27 mouse cellular contexts compared by ENCODE assay signal in the genomic region with DNA sequence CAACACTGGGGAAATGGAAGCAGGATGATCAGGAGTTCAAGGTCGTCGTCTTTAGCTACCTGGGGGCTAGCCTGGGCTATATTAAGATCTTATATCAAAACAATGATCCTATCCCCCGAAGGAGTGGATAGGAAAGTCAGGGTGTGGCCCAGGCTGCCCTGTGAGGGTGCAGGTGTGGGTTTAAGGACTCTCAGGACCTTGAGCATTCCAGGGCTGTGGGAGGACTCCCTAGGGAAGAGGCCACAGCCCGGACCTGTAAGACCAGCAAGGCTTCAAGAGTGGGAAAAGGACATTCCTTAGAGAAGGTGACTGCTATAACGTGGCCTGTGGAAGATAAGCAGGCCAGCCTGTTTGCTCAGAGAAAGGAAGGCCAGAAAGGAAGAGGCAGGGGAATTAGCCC. TPM values are rescaled to one million over a fixed set of nuclear protein-coding genes. Genes with fewer than 3 reads are reported as not detected.
DNase-seq lines count a peak whose midpoint lies in the region; ATAC-seq and TF ChIP-seq lines count a peak whose summit lies in the region.
"Had no signal": no experiment of that assay in that cellular context is flagged by ENCODE, and none has a peak within 500 bp of the region (broad histone marks: within the 10 kb centered on the region; RNA-seq: fewer than 3 reads in every experiment).

No protein-coding gene starts in this region.

- H3K4me1 ChIP-seq in kidney, embryonic 16.5 days (ENCODE audit: insufficient read depth, low read length) = peaks cover 16% of the 10 kb centered on the region
- H3K4me1 ChIP-seq in E14TG2a.4 (replicated peaks; ENCODE audit: low read depth, low read length) = peaks cover 75% of the 10 kb centered on the region
- H3K4me1 ChIP-seq in intestine, embryonic 16.5 days (ENCODE audit: control insufficient read depth, insufficient read depth, low read length) = peaks cover 15% of the 10 kb centered on the region

- no peak for ATAC-seq in kidney, embryonic 16.5 days (ENCODE audit: low FRiP score, low TSS enrichment)
- no peak for ATAC-seq in intestine, embryonic 16.5 days
- ATAC-seq: forebrain, embryonic 14.5 days had no signal

- 0 out of 2 replicates have a peak overlapping the region, but pooled peaks have one; percentile 49 for H3K4me3 ChIP-seq in kidney, embryonic 16.5 days (ENCODE audit: low read length)
- H3K4me3 ChIP-seq in E14TG2a.4 (replicated peaks; ENCODE audit: low read length) = peak overlapping the region; percentile 67
- H3K4me3 ChIP-seq in intestine, embryonic 16.5 days (ENCODE audit: low read length) = no peak overlapping the region
- H3K4me3 ChIP-seq: heart, embryonic 13.5 days; hindbrain, embryonic 15.5 days; left cerebral cortex, adult 2 months; megakaryocyte, embryonic 14.5 days; neural tube, embryonic 13.5 days had no signal

- H3K27me3 ChIP-seq in kidney, embryonic 16.5 days (ENCODE audit: insufficient read depth, low read length) = peaks cover 19% of the 10 kb centered on the region
- no peaks in the 10 kb centered on the region for H3K27me3 ChIP-seq in E14TG2a.4 (ENCODE audit: insufficient read depth, low read length)
- H3K27me3 ChIP-seq in intestine, embryonic 16.5 days (replicated peaks; ENCODE audit: control insufficient read depth, insufficient read depth, low read length) = no peaks in the 10 kb centered on the region

- no peaks in the 10 kb centered on the region for H3K36me3 ChIP-seq in kidney, embryonic 16.5 days (ENCODE audit: insufficient read depth, low read length)
- peaks cover 30% of the 10 kb centered on the region for H3K36me3 ChIP-seq in E14TG2a.4 (ENCODE audit: insufficient read depth, low read length)
- no peaks in the 10 kb centered on the region for H3K36me3 ChIP-seq in intestine, embryonic 16.5 days (ENCODE audit: control insufficient read depth, insufficient read depth, low read length)
- H3K36me3 ChIP-seq: G1E; heart, embryonic 13.5 days; hindbrain, embryonic 15.5 days; neural tube, embryonic 13.5 days had no signal

- no peak for DNase-seq in kidney, adult 9 months
- peak; percentile 65 for DNase-seq in ES-CJ7 (ENCODE audit: low read depth, low spot score)
- DNase-seq in thymus, postnatal 36 days = no peak
- no peak for DNase-seq in gastrocnemius, postnatal 10 days
- DNase-seq: cerebellum, adult 2 months; gastrocnemius, postnatal 14 days; heart, adult 18-20 months; heart, postnatal 4 days; kidney, adult 8-10 months; lung, adult 18-20 months; midbrain, embryonic 14.5 days; right cerebral cortex, adult 18-20 months had no signal

- WGBS in kidney, embryonic 16.5 days = 76% methylated on average over 5 of the region's 5 CpGs
- 46% methylated on average over 5 of the region's 5 CpGs for WGBS in intestine, embryonic 16.5 days

- no peak for TF ChIP-seq CTCF in E14TG2a.4 (conservative IDR thresholded peaks at IDR 0.05; ENCODE audit: low read length)

- H3K9me3 ChIP-seq in kidney, embryonic 16.5 days (ENCODE audit: low read length) = no peaks in the 10 kb centered on the region
- peaks cover 1% of the 10 kb centered on the region for H3K9me3 ChIP-seq in E14TG2a.4 (ENCODE audit: low read length)
- no peaks in the 10 kb centered on the region for H3K9me3 ChIP-seq in intestine, embryonic 16.5 days (ENCODE audit: control insufficient read depth, low read length)
- H3K9me3 ChIP-seq: G1E; heart, embryonic 13.5 days; hindbrain, embryonic 15.5 days; megakaryocyte, embryonic 14.5 days; neural tube, embryonic 13.5 days had no signal

- no peak overlapping the region for H3K9ac ChIP-seq in kidney, embryonic 16.5 days (replicated peaks; ENCODE audit: low read length)
- no peak overlapping the region for H3K9ac ChIP-seq in intestine, embryonic 16.5 days (ENCODE audit: low read depth, low read length)
- H3K9ac ChIP-seq: heart, embryonic 13.5 days; hindbrain, embryonic 15.5 days; neural tube, embryonic 13.5 days had no signal

- no peak overlapping the region for H3K27ac ChIP-seq in kidney, embryonic 16.5 days (ENCODE audit: low read length)
- no peak overlapping the region; the same call in 1 of the 2 replicates for H3K27ac ChIP-seq in intestine, embryonic 16.5 days (ENCODE audit: low read length)
- H3K27ac ChIP-seq: heart, embryonic 13.5 days; hindbrain, embryonic 15.5 days; left cerebral cortex, adult 2 months; neural tube, embryonic 13.5 days had no signal

- peak overlapping the region; percentile 29 for H3K4me2 ChIP-seq in kidney, embryonic 16.5 days (replicated peaks; ENCODE audit: low read depth, low read length)
- peak overlapping the region; percentile 44; the same call in 1 of the 2 replicates for H3K4me2 ChIP-seq in intestine, embryonic 16.5 days (ENCODE audit: low read depth, low read length)
- H3K4me2 ChIP-seq: heart, embryonic 13.5 days; hindbrain, embryonic 15.5 days; liver, embryonic 11.5 days; neural tube, embryonic 13.5 days had no signal

RNA-seq across cellular contexts. Expression of gene Cldn4, which starts 2.6 kb away (rescaled TPM):
- polyA plus RNA-seq in kidney, embryonic 16.5 days (2015; fragmentation: Nextera tagmentation; extraction: Ambion mirVana) = 63.1 and 64.7 TPM in 2 replicates
- 48.7 and 54.2 TPM in 2 replicates for polyA plus RNA-seq in intestine, embryonic 16.5 days (2015; fragmentation: Nextera tagmentation; extraction: Ambion mirVana)
- not detected for total RNA-seq in gastrocnemius, postnatal 10 days (2021)
- total RNA-seq: gastrocnemius, postnatal 14 days; left cerebral cortex, adult 2 months had no signal
- polyA plus RNA-seq: forebrain, embryonic 14.5 days; G1E; midbrain, embryonic 14.5 days had no signal

RNA-seq across cellular contexts. Expression of gene Mettl27, which starts 12.0 kb away (rescaled TPM):
- 29.6 and 30.7 TPM in 2 replicates for polyA plus RNA-seq in kidney, embryonic 16.5 days (2015; fragmentation: Nextera tagmentation; extraction: Ambion mirVana)
- polyA plus RNA-seq in intestine, embryonic 16.5 days (2015; fragmentation: Nextera tagmentation; extraction: Ambion mirVana) = 27.2 TPM in 2 replicates
- total RNA-seq in gastrocnemius, postnatal 10 days (2021) = 1 to 10 TPM; 7.4 to 8.6 TPM

RNA-seq across cellular contexts. Expression of gene Cldn13, which starts 28.9 kb away (rescaled TPM):
- polyA plus RNA-seq in kidney, embryonic 16.5 days (2015; fragmentation: Nextera tagmentation; extraction: Ambion mirVana) = 0.99 and 1.2 TPM in 2 replicates
- polyA plus RNA-seq in intestine, embryonic 16.5 days (2015; fragmentation: Nextera tagmentation; extraction: Ambion mirVana) = 2.1 and 6.4 TPM in 2 replicates
- total RNA-seq in gastrocnemius, postnatal 10 days (2021) = under 1 TPM in 1 of 2 experiments, not detected in 1; 0.84 TPM
- total RNA-seq: gastrocnemius, postnatal 14 days; heart, adult 18-20 months; heart, postnatal 4 days; left cerebral cortex, adult 2 months had no signal
- polyA plus RNA-seq: C2C12; cerebellum, adult 2 months; G1E; midbrain, embryonic 14.5 days had no signal

RNA-seq across cellular contexts. Expression of gene Tmem270, which starts 37.6 kb away (rescaled TPM):
- not detected in 2 replicates for polyA plus RNA-seq in kidney, embryonic 16.5 days (2015; fragmentation: Nextera tagmentation; extraction: Ambion mirVana)
- polyA plus RNA-seq in intestine, embryonic 16.5 days (2015; fragmentation: Nextera tagmentation; extraction: Ambion mirVana) = not detected in 2 replicates
- total RNA-seq in gastrocnemius, postnatal 10 days (2021) = not detected
- total RNA-seq: adrenal gland, postnatal 4 days; G1E; gastrocnemius, postnatal 14 days; heart, adult 18-20 months; heart, postnatal 4 days; left cerebral cortex, adult 2 months had no signal
- polyA plus RNA-seq: C2C12; cerebellum, adult 2 months; embryonic facial prominence, embryonic 11.5 days; forebrain, embryonic 14.5 days; G1E; heart, embryonic 13.5 days; hindbrain, embryonic 15.5 days; limb, embryonic 11.5 days; liver, embryonic 11.5 days; midbrain, embryonic 14.5 days; neural tube, embryonic 13.5 days had no signal

RNA-seq across cellular contexts. Expression of gene Cldn3, which starts 41.8 kb away (rescaled TPM):
- 67.7 and 69.2 TPM in 2 replicates for polyA plus RNA-seq in kidney, embryonic 16.5 days (2015; fragmentation: Nextera tagmentation; extraction: Ambion mirVana)
- 187 and 217 TPM in 2 replicates for polyA plus RNA-seq in intestine, embryonic 16.5 days (2015; fragmentation: Nextera tagmentation; extraction: Ambion mirVana)
- total RNA-seq in gastrocnemius, postnatal 10 days (2021) = not detected
- total RNA-seq: G1E had no signal
- polyA plus RNA-seq: C2C12 had no signal
